Mouse (Mus musculus): ENCODE results near the gene Hibadh. TPM values are rescaled to one million over a fixed set of nuclear protein-coding genes. Genes with fewer than 3 reads are reported as not detected.

The Hibadh gene
- total RNA-seq, 2 experiments from 2014 or later, result 35.9 to 36.5 TPM

DNA sequence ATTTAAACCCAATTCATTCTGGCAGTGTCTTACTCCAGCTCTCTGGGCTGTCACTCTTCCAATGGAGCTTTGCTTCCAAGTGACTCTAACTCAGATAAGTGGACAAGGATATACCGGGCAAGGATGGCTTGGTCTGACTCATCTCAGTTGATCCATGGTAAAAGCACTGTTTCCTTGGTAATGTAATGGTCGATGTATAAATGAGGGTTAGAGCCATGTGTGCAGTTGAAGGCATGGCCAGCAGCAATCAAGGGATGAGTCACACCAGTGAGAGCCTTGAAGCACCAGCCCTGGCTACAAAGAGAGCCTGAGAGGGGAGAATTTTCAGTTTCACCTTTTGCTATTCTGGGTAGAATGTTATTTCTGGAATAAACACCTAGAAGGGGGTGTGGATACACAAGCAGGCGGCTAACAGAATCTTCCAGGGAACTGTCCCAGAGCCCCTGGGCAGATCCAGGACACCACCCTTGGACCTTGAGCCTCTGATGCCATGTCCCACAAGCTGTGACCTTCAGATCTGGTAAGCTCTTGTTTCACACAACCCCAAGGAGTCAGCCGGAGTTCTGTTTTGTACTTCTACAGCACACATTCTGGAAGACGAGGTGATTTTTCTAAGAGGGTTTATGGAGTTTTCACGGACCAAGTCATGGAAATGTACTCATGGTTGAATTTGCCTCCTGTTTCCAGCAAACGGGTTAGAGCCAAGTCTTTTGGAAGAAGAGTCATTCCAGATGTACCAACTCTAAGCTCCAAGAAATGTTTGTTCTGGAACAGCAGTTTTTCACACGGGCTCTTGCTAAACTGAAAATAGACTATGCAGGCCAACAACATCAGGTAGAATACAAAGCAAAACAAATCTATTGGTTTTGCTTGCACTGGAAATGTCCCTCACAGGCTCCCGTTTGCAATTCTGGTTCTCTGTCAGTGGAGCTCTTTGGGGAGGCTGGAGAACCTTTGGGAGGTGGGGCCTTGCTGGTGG lies 134.1 kb downstream of the Hibadh start:
- DNase-seq (ENCODE audit: low spot score in 2 of 2), result no peak

DNA sequence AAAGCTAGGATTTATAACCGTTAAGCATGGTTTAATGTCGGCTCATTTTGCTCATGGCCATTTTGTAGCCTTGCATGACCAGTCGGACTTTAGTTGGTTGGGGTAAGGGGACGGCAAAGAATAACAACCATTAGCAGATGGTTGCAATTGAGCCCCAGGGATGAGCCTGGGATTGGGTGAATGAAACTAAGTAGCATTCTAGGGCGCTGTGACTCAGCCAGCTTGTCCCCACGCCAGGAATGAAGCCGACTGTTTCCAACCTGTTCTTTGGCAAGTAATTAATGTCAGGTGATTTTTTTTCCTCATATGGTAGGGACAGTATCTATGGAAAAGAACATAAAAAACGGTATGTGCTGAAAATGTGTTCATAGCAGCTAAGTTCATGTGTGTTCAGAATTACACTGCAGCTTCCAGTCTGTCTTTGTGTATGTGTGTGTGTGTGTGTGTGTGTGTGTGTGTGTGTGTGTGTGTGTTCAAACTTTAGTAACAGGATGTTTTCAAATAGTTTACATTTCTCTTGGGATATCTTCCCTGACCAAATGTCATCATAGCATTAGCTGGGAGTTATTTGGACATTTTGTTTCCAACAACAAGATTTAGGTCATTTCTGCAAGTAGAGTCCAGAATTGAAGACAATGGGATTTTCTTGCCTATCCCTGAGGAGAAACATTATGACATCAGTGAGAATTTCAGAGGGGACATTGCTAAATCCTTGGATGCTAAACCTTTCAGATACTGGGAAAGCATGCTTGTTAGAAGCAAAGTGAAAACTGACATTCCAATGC lies 135.3 kb downstream of the Hibadh start:
- peak in 1 of 2 experiments; percentile 25 for DNase-seq (ENCODE audit: low spot score in 2 of 2)

DNA sequence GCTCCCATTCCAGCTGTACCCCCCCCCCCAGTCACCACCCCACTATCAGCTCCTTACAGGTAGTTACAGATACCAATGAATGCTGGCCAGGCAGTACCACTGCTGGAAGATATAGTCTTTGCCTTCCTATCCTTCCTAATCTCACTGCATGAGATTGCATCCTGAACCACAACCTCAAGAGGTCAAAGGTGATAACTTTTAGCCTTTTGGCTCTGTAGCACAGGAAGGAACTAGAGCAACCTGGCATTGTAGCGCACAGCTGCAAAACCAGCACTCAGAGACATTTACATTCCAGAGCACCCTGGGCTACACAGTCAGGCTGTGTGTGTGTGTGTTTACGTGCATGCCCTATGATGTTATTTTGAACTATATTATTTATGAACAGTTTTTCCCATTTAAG lies 137.2 kb downstream of the Hibadh start:
- DNase-seq (ENCODE audit: low spot score in 2 of 2), result no peak

DNA sequence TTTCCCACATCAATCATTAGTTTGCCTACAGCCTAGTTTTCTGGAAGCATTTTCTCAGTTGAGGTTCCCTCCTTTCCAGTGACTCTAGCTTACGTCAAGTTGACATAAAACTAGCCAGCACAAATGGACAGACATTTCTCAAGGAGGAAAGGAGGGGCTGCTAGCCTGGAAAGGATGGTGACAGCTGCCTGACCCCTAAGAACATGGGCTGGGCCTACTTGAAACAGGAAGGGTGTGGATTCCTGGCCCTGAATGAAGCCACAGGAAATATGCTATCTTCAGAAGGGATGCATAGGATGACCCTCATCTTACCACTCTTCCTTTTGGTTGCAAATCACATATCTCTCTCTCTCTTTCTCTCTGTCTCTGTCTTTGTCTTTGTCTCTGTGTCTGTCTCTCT lies 138.7 kb downstream of the Hibadh start:
- no peak for DNase-seq (ENCODE audit: low spot score in 2 of 2)

Other genes with a start within 250 kb of the Hibadh start
- 100 to 1,000 TPM; 102 to 106 TPM for gene Tax1bp1, start 73.3 kb upstream of the Hibadh start, total RNA-seq (2021)

All from layer of hippocampus, postnatal 10 days (tissue).